Mouse (Mus musculus): ENCODE measurements around the gene Faf1.

DNA sequence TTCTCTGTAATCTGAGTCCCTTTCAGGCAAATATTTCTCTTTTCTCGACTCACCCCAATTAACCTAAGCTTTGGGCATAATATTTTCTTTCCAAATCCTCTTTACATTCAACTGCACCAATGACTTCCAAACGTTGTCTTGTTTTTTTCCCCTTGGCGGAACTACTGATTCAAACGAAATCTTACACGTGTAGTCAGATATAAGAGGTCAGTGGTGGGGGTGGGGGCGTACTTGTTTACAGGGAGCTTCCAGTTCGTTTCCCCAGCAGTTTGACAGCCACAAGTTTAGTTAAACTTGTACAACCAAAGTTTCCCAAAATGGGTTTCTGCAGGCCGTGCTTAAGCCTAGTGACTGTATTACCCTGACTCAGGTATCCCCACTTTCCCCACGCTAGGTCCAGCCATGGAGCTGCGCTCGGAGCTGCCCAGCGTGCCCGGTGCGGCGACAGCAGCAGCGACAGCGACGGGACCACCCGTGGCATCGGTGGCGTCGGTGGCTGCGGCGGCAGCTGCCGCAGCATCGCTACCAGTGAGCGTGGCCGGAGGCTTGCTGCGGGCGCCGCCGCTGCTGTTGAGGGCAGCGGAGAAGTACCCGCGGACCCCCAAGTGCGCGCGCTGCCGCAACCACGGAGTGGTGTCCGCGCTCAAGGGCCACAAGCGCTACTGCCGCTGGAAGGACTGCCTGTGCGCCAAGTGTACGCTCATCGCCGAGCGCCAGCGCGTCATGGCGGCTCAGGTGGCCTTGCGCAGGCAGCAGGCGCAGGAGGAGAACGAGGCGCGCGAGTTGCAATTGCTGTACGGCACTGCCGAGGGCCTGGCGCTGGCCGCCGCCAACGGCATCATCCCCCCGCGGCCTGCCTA lies 303.3 kb downstream of the Faf1 start:
- no peak for TF ChIP-seq CTCF (IDR thresholded peaks at IDR 0.05; ENCODE audit: borderline replicate concordance, insufficient read depth, low read length)
- TF ChIP-seq POLR2A (IDR thresholded peaks at IDR 0.05; ENCODE audit: low read depth, low read length), result no peak

Data from embryonic fibroblast, embryonic 13.5 days (primary cell).